Mouse (Mus musculus) brain, embryonic 14.5 days (tissue): ENCODE measurements around the gene Nid2.

Source experiments
- CTCF ChIP-seq: fragments of 200-500 bp; IDR thresholded peaks from 2 replicates; pipeline ENCODE4 v1.5.1; 2012; ENCODE audit warnings: inconsistent platforms, mild to moderate bottlenecking, moderate library complexity, borderline replicate concordance; ENCODE audit not compliant: insufficient read depth, insufficient read length; ENCODE audit errors: extremely low read depth
- POLR2A ChIP-seq: fragments of 200-500 bp; IDR thresholded peaks from 2 replicates; pipeline ENCODE4 v1.6.1; 2012; ENCODE audit warnings: mild to moderate bottlenecking, inconsistent platforms, borderline replicate concordance; ENCODE audit not compliant: poor library complexity, insufficient read depth, insufficient read length, severe bottlenecking; ENCODE audit errors: extremely low read depth

DNA sequence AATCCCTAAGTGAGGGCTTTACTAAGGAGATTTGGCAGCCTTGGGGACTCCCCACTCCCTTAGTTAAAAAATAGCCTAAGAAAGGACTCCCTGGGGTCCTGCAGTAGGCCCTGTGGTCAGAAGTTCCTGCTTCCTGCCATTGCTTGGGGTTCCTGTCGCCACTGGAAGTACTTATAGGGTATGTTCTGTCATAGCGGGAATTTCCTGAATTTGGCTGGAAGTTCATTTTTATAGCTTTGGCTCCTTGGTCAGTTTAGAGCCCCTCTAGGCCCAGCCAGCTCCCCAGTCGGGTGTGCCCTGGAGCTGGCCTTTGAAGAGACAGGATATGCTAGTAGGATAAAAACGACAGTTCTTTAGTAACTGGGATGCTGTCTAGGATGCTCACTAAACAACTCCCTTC, 43.8 kb downstream of the Nid2 start:
- no peak for TF ChIP-seq POLR2A
- no peak for TF ChIP-seq CTCF
